ENCODE assay signal across 1 mouse cellular context in the genomic region with DNA sequence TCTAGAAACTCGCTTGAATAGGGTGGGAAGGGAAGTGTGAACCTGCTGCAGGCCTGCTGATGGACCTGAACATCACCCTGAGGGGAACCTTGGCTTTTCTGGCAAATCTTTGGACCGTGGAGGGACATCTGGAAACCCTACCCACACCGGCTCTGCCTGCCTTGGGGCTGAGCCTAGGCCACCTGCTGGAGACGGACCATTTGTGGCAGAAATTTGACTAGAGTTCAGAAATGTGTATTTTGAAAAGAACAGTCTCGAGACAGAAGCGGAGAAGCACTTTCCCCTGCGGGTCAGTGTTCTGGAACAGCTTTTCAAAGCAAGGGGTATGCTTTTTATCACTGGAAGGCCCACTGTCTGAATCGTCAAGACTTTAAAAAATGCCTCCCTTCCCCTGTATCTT.
A peak's percentile ranks its signal among the peaks of the same experiment; 100 is the strongest.
TF ChIP-seq lines count a peak whose summit lies in the region.

No protein-coding gene starts in this region.

TF ChIP-seq in CH12.LX, 34 proteins besides CTCF, POLR2A, EP300 and RAD21 (continued from another document):
- TF ChIP-seq USF2 (conservative IDR thresholded peaks at IDR 0.05; ENCODE audit: low read depth, low read length) (no peak), ETS1 (conservative IDR thresholded peaks at IDR 0.05; ENCODE audit: low read depth, low read length) (peak; percentile 87), KAT2A (IDR thresholded peaks at IDR 0.05; ENCODE audit: insufficient replicate concordance, low read length) (0 out of 2 replicates have a peak, but pooled peaks have one; percentile 25), SMC3 (IDR thresholded peaks at IDR 0.05; ENCODE audit: low read depth, low read length) (peak; percentile 59), PAX5 (IDR thresholded peaks at IDR 0.05; ENCODE audit: low read length) (no peak), HCFC1 (IDR thresholded peaks at IDR 0.05; ENCODE audit: low read depth, low read length) (peak; percentile 21; the same call in 1 of the 2 replicates), POLR2AphosphoS2 (IDR thresholded peaks at IDR 0.05; ENCODE audit: low read depth, low read length) (no peak), GABPA (IDR thresholded peaks at IDR 0.05; ENCODE audit: insufficient replicate concordance, low read depth, low read length) (no peak), E2F4 (IDR thresholded peaks at IDR 0.05; ENCODE audit: insufficient replicate concordance, low read depth, low read length) (0 out of 2 replicates have a peak, but pooled peaks have one; percentile 57), MAFK (IDR thresholded peaks at IDR 0.05; ENCODE audit: insufficient replicate concordance, low read length) (peak; percentile 87), MAX (IDR thresholded peaks at IDR 0.05; ENCODE audit: low read length) (peak; percentile 68), RCOR1 (conservative IDR thresholded peaks at IDR 0.05; ENCODE audit: low read depth, low read length) (peak; percentile 93), SIN3A (IDR thresholded peaks at IDR 0.05; ENCODE audit: low read length) (peak; percentile 60; the same call in 1 of the 2 replicates), ELF1 (IDR thresholded peaks at IDR 0.05; ENCODE audit: low read depth, low read length) (no peak), MXI1 (IDR thresholded peaks at IDR 0.05; ENCODE audit: low read depth, low read length) (no peak), IRF4 (IDR thresholded peaks at IDR 0.05; ENCODE audit: low read depth, low read length) (peak; percentile 92), CHD2 (IDR thresholded peaks at IDR 0.05; ENCODE audit: low read length) (0 out of 2 replicates have a peak, but pooled peaks have one; percentile 40), ZKSCAN1 (IDR thresholded peaks at IDR 0.05; ENCODE audit: borderline replicate concordance, low read depth, low read length) (no peak), ZC3H11A (IDR thresholded peaks at IDR 0.05; ENCODE audit: low read depth, low read length) (no peak)
